Mouse (Mus musculus): ENCODE measurements at regions not wholly inside any gene's neighbourhood (a gene's known extent, or its start where the extent isn't known, plus 50 kb on each side); places are given as distances from the start of the nearest gene placed in this dataset.

GRCm38 (mm10) chr8:53878846-53879245 lies 198.6 kb upstream of the Vegfc start:
- TF ChIP-seq CTCF (IDR thresholded peaks at IDR 0.05) = no peak
- in situ Hi-C loops (cut with MboI; ENCODE audit: low pct_unique_long_range_greater_than_20kb) = no loop called here
- POLR2A ChIA-PET = no interaction called here

DNA sequence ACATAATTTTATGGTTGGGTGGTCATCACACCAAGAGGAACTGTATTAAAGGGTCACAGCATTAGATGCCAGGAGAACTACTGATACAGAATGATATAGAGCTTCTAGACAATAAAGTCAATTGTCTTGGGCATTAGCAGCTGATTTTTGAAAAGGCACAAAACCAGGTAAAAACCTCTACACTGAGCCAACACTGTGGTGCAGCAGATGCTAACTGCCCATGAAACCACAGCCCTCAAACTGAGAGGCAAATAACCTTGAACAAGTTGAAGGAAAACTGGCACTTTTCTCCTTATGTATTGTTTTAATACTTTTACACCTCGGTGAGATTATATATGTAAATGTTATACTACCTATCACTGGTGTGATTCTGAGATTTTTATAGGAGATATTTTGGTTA lies 195.9 kb upstream of the Vegfc start:
- POLR2A ChIA-PET = interaction anchor here (1.2 kb wide), 1 partner anchor 37 kb away, joined by 4 read pairs; no protein-coding TSS in a partner anchor
- no peak for DNase-seq (ENCODE audit: low read depth, low spot score)
- no peak for ATAC-seq
- TF ChIP-seq CTCF (IDR thresholded peaks at IDR 0.05) = no peak
- H3K27me3 ChIP-seq = no peaks in the 10 kb centered on the region
- in situ Hi-C loops (cut with MboI; ENCODE audit: low pct_unique_long_range_greater_than_20kb) = no loop called here
- CTCF ChIA-PET = no interaction called here

More at GRCm38 (mm10) chr8:53878846-53879245, 198.6 kb upstream of the Vegfc start:
- H3K27me3 ChIP-seq = no peaks in the 10 kb centered on the region
- DNase-seq (ENCODE audit: low read depth, low spot score) (no peak), ATAC-seq (no peak)
- CTCF ChIA-PET = interaction anchor here (0.6 kb wide), 1 partner anchor 30 kb away, joined by 3 read pairs; no protein-coding TSS in a partner anchor

- H3K27me3 ChIP-seq = no peaks in the 10 kb centered on the region
- ATAC-seq = no peak
- no peak for TF ChIP-seq CTCF (IDR thresholded peaks at IDR 0.05)
- DNase-seq (ENCODE audit: low read depth, low spot score) = no peak
- in situ Hi-C loops (cut with MboI; ENCODE audit: low pct_unique_long_range_greater_than_20kb) = no loop called here
- CTCF ChIA-PET = no interaction called here
- POLR2A ChIA-PET = no interaction called here
These were observed 185.1 kb upstream of the Vegfc start for GRCm38 (mm10) chr8:53892205-53892710.

DNA sequence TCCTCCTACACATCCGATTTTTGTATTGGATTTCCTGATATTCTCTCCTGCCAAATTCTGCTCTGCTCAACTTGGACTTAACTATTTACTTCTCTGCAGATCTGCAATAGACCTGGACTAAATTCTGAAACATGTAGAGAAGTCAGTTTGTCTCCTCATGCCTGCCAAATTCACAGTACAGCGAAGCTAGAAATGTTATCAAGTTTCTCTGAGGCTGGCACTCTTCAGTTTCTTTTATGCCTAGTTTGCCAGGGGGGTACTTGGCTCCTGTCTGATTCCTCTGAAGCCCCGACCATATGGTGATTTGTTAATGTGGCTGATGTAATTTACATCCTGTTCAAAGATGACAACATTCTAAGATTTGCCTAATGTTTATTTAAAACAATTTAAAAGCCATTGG lies 184.6 kb upstream of the Vegfc start:
- in situ Hi-C loops (cut with MboI; ENCODE audit: low pct_unique_long_range_greater_than_20kb) = no loop called here
- CTCF ChIA-PET = no interaction called here
- no peaks in the 10 kb centered on the region for H3K27me3 ChIP-seq
- no peak for ATAC-seq
- no peak for DNase-seq (ENCODE audit: low read depth, low spot score)
- POLR2A ChIA-PET = no interaction called here
- TF ChIP-seq CTCF (IDR thresholded peaks at IDR 0.05) = no peak

DNA sequence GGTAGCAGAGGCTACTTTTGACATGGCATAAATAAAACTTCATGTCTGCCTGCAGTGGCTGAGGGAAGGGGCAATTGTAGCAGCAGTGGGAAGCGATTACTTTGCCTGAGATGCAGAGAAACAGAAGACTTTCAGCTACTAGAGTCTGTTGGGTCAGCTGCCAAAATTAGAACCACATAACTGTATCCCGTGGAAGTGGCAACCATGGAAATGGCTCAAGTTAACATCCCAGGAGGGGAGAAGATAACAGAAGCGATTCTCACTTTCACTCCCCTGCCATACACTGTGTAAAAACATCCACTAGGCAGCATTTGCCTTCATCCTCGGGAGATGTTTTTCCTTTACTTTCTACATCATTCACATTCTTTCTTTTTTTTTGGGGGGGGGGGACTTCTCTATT lies 155.1 kb upstream of the Vegfc start:
- ChIA-PET CTCF (no interaction called here), POLR2A (no interaction called here)
- no peak for TF ChIP-seq CTCF (IDR thresholded peaks at IDR 0.05)
- no peaks in the 10 kb centered on the region for H3K27me3 ChIP-seq
- in situ Hi-C loops (cut with MboI; ENCODE audit: low pct_unique_long_range_greater_than_20kb) = no loop called here
- ATAC-seq = no peak
- DNase-seq (ENCODE audit: low read depth, low spot score) = no peak

GRCm38 (mm10) chr8:53930685-53931084 lies 146.7 kb upstream of the Vegfc start:
- in situ Hi-C loops (cut with MboI; ENCODE audit: low pct_unique_long_range_greater_than_20kb) = no loop called here
- TF ChIP-seq CTCF (IDR thresholded peaks at IDR 0.05) = no peak
- no peaks in the 10 kb centered on the region for H3K27me3 ChIP-seq
- ChIA-PET CTCF (no interaction called here), POLR2A (interaction anchor here (0.6 to 1.0 kb wide), 2 partner anchors 8 to 801 kb away, joined by 3 to 5 read pairs; no protein-coding TSS in a partner anchor)
- no peak for DNase-seq (ENCODE audit: low read depth, low spot score)
- ATAC-seq = no peak

DNA sequence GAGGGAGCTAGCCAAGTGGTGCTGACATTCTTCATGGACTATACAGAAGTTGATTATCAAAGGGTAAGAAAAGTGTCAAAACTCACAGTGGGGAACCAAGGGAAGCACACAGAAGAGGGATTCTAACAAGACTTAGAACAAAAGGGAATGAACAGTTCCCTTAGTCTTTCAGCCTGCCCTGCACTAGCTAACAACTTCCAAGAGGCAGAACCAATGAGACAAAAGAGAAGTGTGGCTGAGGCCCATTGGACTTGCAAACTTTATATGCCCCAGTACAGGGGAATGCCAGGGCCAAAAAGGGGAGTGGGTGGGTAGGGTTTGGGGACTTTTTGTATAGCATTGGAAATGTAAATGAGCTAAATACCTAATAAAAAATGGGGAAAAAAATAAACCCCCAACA lies 139.0 kb upstream of the Vegfc start:
- DNase-seq (ENCODE audit: low read depth, low spot score) (no peak), ATAC-seq (no peak)
- H3K27me3 ChIP-seq = no peaks in the 10 kb centered on the region
- ChIA-PET CTCF (no interaction called here), POLR2A (no interaction called here)
- TF ChIP-seq CTCF (IDR thresholded peaks at IDR 0.05) = no peak
- in situ Hi-C loops (cut with MboI; ENCODE audit: low pct_unique_long_range_greater_than_20kb) = no loop called here

- no peaks in the 10 kb centered on the region for H3K27me3 ChIP-seq
- in situ Hi-C loops (cut with MboI; ENCODE audit: low pct_unique_long_range_greater_than_20kb) = no loop called here
- ATAC-seq (no peak), DNase-seq (ENCODE audit: low read depth, low spot score) (no peak)
- CTCF ChIA-PET = no interaction called here
- POLR2A ChIA-PET = no interaction called here
- no peak for TF ChIP-seq CTCF (IDR thresholded peaks at IDR 0.05)
These were observed 137.9 kb upstream of the Vegfc start for GRCm38 (mm10) chr8:53939519-53939918.

- DNase-seq (ENCODE audit: low read depth, low spot score) (no peak), ATAC-seq (no peak)
- ChIA-PET POLR2A (no interaction called here), CTCF (no interaction called here)
- in situ Hi-C loops (cut with MboI; ENCODE audit: low pct_unique_long_range_greater_than_20kb) = no loop called here
- TF ChIP-seq CTCF (IDR thresholded peaks at IDR 0.05) = no peak
- no peaks in the 10 kb centered on the region for H3K27me3 ChIP-seq
These were observed 136.3 kb upstream of the Vegfc start for GRCm38 (mm10) chr8:53941144-53941543.

DNA sequence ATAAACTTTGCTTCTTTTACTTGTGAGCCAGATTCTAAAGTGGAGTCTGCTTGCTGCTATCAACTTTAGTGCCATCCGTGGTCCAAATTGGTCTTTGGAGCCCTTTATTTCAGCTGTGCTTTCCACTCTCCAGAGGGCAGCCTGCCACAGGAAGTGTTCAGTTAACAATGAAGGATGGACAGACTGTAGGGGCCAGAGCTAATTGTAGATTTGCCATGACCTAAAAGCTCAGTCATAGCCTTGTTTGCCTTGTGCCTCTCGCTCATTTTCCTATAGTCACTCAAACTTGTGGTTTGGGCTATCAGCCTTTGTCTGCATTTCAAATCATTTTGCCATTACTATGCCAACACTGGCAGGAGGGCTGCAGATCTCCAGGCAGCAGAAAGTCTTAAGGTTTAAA lies 131.8 kb upstream of the Vegfc start:
- TF ChIP-seq CTCF (IDR thresholded peaks at IDR 0.05) = no peak
- no peak for DNase-seq (ENCODE audit: low read depth, low spot score)
- no peak for ATAC-seq
- CTCF ChIA-PET = no interaction called here
- in situ Hi-C loops (cut with MboI; ENCODE audit: low pct_unique_long_range_greater_than_20kb) = no loop called here
- POLR2A ChIA-PET = no interaction called here
- H3K27me3 ChIP-seq = no peaks in the 10 kb centered on the region

DNA sequence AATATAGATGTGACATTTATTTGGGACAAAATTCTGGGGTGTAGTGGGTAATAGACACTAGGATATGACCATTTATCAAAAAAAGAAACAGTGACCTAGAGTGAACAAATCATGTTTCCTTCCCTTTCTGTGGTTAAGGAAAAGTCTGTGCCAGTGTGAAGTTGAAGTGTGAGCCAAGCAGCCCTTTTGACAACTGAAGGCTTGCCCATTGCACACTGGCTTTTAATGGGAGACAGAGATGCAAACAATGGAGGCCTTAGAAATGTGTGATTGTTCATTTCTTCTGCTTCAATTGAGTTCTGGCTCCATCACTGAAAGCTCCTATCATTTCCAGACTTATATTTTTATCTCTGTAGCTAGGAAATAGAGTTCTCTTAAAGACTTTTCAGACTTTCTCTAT lies 130.0 kb upstream of the Vegfc start:
- CTCF ChIA-PET = no interaction called here
- ATAC-seq = no peak
- in situ Hi-C loops (cut with MboI; ENCODE audit: low pct_unique_long_range_greater_than_20kb) = no loop called here
- no peak for TF ChIP-seq CTCF (IDR thresholded peaks at IDR 0.05)
- no peaks in the 10 kb centered on the region for H3K27me3 ChIP-seq
- POLR2A ChIA-PET = no interaction called here
- DNase-seq (ENCODE audit: low read depth, low spot score) = no peak

- ATAC-seq = no peak
- TF ChIP-seq CTCF (IDR thresholded peaks at IDR 0.05) = no peak
- POLR2A ChIA-PET = no interaction called here
These were observed 122.8 kb upstream of the Vegfc start for GRCm38 (mm10) chr8:53954476-53955158.

More at GRCm38 (mm10) chr8:53954476-53955158, 122.8 kb upstream of the Vegfc start:
- H3K27me3 ChIP-seq = no peaks in the 10 kb centered on the region
- no peak for DNase-seq (ENCODE audit: low read depth, low spot score)
- in situ Hi-C loops (cut with MboI; ENCODE audit: low pct_unique_long_range_greater_than_20kb) = no loop called here
- CTCF ChIA-PET = no interaction called here

Data from Patski (cell line).